Mouse (Mus musculus): ENCODE data around the gene Mier3.
"Not testable (repeated sequence)": the region's sequence is repeated elsewhere in the genome, so short reads cannot be mapped to it uniquely, and the experiment has no call there.

Gene Mier3

DNA sequence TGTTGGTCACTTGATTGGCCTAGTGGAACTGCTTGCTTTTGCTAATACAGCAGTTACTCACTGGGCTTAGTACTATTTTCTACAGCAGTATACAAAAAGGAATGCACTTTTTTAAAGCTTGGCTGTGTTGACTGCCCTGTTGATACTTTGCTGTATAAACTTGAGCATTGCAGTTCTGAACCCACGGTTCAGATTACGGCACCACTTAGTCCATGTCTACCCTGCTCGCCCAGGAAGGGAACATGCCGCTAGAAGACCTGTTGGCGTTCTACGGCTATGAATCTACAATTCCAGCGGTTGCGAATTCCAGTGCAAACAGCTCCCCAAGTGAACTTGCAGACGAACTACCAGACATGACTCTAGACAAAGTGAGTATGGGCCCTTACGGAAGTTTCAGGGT, 22.6 kb downstream of the Mier3 start:
- in situ Hi-C loops (cut with MboI, MseI), result no loop called here

DNA sequence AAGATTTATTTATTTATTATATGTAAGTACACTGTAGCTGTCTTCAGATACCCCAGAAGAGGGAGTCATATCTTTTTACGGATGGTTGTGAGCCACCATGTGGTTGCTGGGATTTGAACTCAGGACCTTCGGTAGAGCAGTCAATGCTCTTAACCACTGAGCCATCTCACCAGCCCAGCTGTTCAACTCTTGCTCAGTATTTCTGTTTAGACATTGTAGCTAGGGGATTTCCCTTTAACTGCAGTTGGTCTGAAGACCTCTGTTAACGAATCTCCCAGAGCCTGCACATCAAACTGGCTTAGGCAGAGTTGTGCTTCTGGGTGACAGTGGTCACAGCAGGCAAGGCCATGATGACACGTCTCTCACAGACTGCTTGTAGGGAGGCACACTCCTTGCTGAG, 23.2 kb downstream of the Mier3 start:
- in situ Hi-C loops (cut with MboI, MseI), result not testable (repeated sequence)

DNA sequence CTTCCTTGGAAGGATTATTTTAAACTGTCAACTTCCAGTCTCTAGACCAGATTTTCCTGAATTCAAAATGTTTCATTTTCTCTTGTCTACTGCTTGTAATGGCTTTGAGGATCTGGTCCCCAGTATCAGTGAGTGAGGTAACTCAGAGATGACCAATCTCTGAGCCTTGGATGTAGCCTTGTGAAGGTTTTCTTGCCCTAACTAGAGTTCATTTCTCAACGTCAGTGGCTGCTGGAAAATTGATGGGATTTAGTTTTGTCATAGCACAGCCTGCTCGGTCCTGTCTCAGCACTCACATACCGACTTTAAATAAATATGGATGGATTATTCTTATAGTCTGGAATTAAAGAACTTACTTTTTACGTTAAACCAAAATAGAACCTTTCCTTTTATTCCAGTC, 29.8 kb downstream of the Mier3 start:
- in situ Hi-C loops (cut with MboI, MseI), result no loop called here

DNA sequence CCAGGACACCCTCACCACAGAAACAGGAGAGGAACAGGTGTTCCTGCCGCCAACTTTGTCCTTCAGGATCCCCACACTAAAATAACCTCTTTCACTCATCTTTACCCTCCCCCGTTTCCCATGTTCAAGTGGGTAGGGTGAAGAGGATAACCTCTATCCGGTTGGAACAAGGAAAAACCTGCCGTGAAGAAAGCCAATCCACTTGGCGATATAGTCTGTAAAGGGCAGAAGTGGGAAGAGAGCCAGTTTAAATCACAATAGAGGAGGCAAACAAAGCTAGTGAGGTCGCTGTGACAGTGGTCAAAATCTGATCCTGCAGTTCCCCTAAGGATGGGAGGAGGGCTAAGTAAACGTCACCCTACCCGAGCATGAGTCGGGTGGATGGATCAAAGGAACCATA, 38.9 kb downstream of the Mier3 start:
- in situ Hi-C loops (cut with MboI, MseI), result no loop called here

DNA sequence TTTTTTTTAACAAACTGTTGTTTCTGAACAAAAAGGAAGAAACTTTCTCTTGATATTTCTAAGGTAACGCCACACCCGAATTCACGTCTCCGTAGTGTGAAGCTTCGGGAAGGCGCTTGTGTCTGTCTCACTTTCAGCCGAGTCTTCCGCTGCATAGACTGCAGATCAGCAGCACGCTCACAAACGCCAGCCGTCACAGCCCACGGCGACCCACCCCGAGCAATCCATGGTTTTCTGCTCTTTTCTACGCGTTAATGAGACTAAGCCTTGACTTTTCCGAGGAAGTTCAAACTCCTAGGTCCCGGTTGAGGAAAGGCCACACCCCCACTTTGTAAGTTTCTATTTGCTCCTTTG, 44.0 kb downstream of the Mier3 start:
- in situ Hi-C loops (cut with MboI, MseI), result loop anchor here (25.0 kb wide), 1 partner anchor 1337 kb away; the partner anchor contains the start of gene Plk2

DNA sequence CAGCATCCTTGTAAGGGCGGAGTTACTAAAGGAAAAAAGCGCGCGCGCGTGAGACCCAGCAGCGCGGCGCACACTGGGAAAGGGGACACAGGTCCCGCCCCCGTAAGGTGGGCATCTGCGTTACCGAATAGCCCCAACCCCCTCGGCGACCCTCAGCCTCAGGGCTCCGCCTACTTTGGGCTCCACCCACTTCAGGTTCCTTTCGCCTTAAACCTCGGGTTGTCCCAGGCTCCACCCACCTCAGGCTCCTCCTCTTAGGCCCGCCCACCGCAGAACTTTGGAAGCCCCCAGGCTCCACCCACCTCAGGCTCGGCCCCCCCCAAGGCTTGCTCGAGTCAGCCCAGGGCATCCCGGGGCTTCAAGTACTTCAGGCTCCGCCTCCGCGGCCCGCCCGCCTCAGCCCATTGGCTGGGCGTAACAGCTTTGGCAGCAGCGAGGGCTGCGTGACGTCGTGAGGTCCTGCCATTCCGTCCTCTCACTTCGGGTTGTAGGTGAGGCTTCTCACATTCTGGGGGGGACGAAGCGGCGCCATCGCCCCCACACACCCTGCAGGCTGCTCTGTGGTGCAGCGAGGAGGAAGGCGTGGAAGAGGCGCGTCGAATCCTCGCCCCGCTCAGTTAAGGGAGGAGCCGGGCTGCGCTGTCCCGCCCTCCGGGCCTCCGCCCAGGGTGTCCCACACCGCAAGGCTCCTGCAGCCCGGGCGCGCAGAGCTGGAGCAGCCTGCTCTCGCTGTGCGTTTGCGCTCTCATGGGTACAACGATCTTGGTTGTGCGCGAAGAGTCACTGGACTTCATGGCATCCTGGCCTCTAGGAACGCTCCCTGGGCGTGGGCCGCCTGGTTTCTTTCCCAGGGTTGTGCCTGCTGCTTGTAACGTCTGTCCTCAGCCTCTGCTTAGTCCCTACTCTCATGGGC, 44.6 kb downstream of the Mier3 start:
- in situ Hi-C loops (cut with MboI, MseI), result loop anchor here (25.0 kb wide), 1 partner anchor 1338 kb away; the partner anchor contains the start of gene Plk2

DNA sequence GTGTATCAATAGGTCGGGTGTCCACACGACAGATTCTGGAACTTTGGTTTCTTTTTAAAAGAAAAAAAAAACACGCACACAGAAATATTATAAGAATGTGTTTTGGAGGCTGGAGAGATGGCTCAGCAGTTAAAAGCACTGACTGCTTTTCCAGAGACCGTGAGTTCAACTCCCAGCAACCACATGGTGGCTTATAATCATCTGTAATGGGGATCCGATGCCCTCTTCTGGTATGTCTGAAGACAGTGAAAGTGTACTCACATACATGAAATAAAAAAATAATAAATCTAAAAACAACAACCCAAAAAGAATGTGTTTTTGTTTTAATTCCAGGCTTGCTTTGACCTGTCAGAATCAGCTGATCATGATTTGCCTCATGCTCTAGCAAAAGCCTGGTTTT, 46.1 kb downstream of the Mier3 start:
- in situ Hi-C loops (cut with MboI, MseI), result loop anchor here (25.0 kb wide), 1 partner anchor 1340 kb away; the partner anchor contains the start of gene Plk2

DNA sequence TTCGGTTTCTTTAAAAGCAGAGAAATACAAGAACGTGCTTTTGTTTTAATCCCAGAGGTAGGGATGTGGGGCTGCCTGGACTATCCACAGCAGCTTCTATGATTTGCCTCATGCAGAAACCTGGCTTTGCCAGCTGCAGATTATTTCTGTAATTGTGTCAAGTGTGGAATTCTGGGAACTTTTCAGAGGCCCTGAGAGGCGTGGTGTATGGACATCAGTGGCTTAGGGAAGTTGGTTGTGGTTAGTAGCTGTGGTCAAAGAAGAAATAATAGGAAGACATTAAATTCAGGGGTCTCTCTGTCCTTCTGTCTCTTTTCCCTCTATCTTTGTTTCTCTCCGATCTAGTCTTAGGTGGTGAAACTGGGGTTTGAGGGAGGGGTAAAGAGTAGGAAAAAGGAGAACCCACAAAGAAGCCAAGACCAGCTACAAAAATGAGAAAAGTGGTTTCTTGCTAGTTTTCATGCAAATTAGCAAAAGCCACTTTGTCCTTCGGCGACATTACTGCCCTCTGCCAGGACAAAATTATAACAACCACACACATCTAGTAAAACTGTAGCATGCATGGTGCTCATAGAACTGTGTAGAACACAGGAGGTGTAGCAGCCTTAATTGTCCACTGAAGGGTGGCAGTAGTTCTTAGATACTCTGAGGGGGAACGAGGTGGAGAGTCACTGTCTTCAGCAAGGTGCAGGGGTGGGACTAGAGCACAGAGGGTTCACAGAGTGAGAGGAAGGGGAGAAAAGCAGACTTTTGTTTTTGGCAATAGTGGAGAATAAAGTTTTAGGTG, 60.6 kb downstream of the Mier3 start:
- in situ Hi-C loops (cut with MboI, MseI), result loop anchor here (10.0 to 25.0 kb wide), 3 partner anchors 207 to 1354 kb away; partner anchors contain the start of gene Plk2

DNA sequence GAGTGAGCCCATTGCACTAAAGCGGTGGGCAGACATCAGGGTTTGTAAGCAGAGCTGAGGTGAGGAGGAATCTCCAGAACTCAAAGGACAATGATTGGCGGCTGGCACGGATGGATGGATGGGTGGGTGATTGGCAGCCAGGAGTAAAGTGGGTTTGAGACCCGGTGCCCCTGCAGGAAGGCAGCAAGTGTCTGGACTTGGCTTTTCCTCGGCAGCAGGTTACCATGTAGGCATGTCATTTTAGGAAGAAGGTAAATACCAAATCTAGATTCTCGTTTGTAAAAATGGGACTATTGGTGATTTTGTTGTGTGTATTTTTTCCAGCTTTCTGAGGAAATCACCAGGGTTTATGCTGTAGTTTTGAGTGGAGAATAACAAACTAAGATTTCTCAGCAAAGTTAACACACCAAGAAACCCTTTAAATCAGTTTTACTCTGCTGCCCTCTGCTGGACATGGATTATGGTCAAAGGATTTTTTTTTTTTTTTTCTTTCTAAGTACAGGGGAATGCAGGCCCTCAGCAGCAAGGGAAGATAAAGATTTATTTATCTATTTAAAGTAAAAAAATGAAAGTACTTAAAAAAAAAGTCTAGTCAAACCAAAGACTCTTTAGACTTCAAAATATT, 61.3 kb downstream of the Mier3 start:
- in situ Hi-C loops (cut with MboI, MseI), result loop anchor here (10.0 to 25.0 kb wide), 3 partner anchors 207 to 1355 kb away; partner anchors contain the start of gene Plk2

DNA sequence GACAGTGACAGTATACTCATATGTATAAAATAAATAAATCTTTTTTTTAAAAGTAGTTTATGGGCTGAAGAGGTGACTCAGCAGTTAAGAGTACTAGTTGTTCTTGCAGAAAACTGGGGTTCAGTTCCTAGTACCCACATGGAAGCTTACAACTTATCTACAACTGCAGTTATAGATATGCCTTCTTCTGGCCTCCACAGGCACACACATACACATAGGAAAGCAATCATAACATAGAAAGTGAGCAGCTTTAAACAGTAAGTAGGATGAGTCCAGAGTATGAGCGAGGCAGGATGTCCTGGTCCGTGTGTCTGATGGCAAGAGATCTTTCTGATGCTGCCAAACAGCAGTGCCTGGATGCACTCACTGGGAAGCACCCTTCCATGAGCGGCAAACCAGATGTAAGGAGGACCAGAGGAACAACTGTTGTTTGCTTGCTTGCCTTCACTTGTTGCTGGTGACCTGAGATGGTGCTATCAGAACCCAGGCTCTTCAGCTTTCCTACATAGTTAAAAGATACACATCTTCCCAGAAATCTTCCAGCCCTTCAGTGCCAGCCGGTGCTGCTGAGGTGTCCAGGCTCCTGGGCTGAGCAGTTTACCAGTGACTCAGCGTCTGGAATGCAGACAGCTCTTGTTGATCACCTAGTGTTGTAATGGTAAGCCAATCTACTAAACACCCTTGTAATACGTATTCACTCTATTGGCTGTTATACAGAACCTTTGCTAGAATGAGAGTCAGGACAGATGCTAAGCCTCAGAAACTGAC, 63.6 kb downstream of the Mier3 start:
- in situ Hi-C loops (cut with MboI, MseI), result loop anchor here (10.0 to 25.0 kb wide), 3 partner anchors 210 to 1357 kb away; partner anchors contain the start of gene Plk2

DNA sequence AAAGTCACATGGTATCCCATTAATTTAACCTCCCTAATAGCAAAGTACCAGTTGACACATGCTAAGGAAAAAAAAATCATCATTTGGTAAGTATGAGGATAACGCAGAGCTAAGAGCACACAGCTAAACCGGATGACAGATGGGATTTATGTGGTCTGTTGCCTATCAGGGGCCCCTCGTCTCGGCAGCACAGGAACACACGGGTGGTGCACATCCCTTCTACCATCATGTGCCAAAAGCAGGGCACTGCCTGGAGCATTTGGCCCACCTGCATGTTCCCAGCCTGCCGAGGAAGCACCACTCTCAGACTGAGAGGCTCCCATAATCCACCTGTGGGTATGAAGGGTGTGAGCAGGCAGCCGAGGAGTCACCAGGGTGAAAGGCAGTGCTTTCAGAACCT, 64.4 kb downstream of the Mier3 start:
- in situ Hi-C loops (cut with MboI, MseI), result loop anchor here (10.0 to 25.0 kb wide), 3 partner anchors 210 to 1358 kb away; partner anchors contain the start of gene Plk2

DNA sequence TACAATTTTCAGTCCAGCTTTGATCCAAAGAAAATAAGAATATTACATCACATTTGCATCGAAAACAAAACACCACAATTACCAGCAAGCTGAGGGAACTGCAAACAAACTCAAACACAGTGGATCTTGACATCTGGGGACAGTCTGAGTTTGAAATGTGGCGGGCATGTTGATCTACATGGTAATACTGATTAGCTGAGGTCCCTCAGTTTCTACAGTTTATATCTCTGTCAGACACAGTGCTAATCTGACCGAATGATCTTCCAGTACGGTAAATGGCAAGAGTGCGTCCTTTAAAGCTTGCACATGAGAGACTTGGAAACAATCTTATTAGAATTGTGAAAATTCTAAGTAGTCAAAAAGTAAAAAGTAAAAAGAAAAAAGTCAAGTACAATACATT, 66.1 kb downstream of the Mier3 start:
- in situ Hi-C loops (cut with MboI, MseI), result loop anchor here (10.0 to 25.0 kb wide), 3 partner anchors 212 to 1360 kb away; partner anchors contain the start of gene Plk2

DNA sequence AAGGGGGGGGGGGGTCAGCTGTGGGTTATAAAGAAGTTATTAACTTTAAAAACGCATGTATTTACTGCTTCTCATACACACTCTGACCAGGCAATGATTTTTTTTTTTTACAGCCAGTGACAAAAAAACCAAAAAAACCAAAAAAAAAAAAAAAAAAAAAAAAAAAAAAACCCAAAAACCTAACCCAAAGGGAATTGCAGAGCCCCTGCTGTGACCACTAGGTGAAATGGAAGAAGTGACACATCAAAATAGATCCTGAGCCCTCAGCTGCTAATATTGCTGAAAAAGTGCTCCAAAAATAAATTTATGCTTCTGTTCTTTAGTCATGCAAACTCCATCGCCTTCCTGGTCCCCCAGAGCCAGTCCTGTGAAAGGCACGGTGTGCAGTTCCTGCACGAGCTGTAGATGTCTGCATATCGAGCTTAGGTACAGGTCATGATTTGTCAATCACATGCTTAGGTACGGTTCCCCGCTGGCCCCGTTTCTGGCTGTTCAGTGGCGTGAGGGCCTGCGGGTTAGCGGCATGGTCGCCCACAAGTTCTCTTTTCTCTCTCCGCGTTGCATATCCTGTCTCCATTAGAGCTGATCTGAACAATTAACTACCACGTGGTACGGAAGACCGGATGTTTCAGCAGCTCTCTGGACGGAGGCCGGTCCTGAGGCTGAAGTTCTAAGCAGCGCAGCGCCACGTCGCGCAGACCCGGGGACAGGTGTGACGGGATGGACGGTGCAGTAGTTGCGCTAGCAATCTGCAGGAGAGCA, 67.7 kb downstream of the Mier3 start:
- in situ Hi-C loops (cut with MboI, MseI), result loop anchor here (10.0 to 25.0 kb wide), 3 partner anchors 214 to 1361 kb away; partner anchors contain the start of gene Plk2

DNA sequence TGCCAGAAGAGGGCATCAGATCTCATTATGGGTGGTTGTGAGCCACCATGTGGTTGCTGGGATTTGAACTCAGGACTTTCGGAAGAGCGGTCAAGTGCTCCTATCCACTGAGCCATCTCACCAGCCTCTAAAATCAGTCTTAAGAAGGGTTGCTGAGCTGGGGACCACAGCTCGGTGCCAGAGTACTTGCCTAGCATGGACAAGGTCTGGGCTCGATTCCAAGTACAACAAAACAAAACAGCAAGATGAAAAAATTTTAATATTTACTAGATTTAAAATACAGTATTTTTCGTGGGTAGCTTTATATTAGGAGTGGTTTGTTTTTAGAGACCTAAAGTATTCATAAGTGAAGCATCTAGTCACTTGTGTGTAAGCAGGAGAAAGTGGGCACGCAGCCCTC, 72.5 kb downstream of the Mier3 start:
- in situ Hi-C loops (cut with MboI, MseI), result no loop called here

DNA sequence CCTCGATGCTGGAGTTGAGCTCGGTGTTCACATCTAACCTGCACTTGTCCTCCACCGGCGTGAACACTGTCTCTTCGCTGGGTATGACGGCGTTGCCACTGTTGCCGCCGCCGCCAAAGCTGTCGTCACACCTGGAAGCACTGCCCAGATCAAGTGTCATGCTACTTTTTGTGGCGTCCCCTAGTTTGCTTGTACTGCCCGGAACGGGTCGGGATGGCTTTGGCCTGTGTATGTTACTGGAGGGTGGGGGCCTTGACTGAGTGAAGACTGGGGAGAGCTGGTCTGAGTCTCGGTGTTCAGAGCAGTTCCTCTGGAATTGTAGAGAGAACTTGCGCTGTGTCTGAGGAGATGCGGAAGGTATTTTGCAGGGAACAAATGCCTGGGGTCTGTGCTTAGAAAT, 74.6 kb downstream of the Mier3 start:
- in situ Hi-C loops (cut with MboI, MseI), result no loop called here

DNA sequence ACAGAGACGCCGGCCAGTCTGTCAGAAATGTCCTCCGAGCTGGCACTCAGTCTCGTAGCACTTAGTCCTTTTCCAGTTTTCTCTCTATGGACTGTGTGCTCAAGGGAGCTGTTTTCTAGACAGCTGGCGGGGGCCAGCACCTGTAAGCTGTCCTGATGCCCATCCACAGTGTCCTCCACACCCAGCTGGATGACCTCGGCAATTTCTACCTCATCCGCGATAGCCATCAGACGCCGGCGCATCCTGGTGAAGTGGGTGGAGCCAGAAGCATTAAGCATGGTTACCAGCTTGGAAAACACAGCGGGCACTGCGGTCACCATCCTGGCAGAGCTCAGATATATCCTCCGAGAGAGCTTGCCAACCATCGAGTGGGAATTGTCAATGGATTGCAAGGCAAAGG, 75.2 kb downstream of the Mier3 start:
- in situ Hi-C loops (cut with MboI, MseI), result no loop called here

DNA sequence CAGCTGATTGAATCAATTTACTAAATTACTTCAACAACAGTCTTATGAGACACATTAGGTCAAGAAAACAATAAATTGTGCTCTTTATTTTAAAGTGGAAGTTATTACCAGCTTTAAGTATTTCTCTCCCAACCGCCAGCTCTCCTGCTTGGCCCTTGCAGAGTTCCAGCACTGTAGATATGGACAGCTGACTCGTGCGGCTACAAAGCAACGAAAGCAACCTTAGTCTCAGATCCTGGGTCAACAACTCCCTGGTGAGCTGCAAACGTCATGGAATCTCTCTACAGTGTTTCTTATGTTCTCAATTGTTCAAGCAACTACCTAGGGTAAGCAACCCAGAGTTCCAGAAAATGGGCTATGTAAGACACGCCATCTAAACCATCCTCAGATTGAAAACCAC, 76.2 kb downstream of the Mier3 start:
- in situ Hi-C loops (cut with MboI, MseI), result no loop called here

DNA sequence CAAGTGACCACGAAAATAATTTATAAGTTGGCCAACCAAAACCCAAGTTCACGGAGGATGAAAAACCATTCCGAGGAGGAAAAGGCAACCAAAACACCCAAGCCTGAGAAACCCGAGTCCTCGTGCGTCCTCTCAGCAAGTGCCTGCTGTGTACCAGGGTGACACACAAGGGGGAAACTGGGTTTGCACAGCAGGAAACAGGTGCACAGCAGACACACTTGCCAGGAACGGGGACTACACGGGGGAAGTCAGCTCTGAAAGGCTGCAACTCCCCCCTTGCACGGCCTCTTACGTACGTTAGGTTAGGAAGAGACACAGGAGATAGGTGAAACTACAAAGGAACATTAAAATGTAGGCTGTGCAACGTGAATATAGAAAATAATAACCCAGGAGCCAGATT, 81.7 kb downstream of the Mier3 start:
- in situ Hi-C loops (cut with MboI, MseI), result no loop called here
